Mouse (Mus musculus) heart, embryonic 10.5 days (tissue): Measurements from ENCODE around the gene Cct4. TPM values are rescaled to one million over a fixed set of nuclear protein-coding genes. Genes with fewer than 3 reads are reported as not detected.

ENCODE experiments used
- DNase-seq: peaks from one replicate; pipeline ENCODE4 v3.0.0-alpha.2; 2017; ENCODE audit warnings: low spot score
- H3K27ac ChIP-seq: fragments of 300-500 bp; sonication (generic); 2 replicates; pipeline ENCODE4 v1.5.1; 2016; ENCODE audit warnings: mild to moderate bottlenecking
- H3K27me3 ChIP-seq: fragments of 300-500 bp; sonication (generic); 2 replicates; pipeline ENCODE4 v1.6.1; 2016; ENCODE audit warnings: mild to moderate bottlenecking; ENCODE audit not compliant: poor library complexity, insufficient read depth, severe bottlenecking
- H3K36me3 ChIP-seq: fragments of 300-500 bp; sonication (generic); 2 replicates; pipeline ENCODE4 v1.6.1; 2016; ENCODE audit warnings: mild to moderate bottlenecking, moderate library complexity
- H3K4me1 ChIP-seq: fragments of 300-500 bp; sonication (generic); 2 replicates; pipeline ENCODE4 v1.6.1; 2016; ENCODE audit warnings: mild to moderate bottlenecking
- H3K4me3 ChIP-seq: fragments of 300-500 bp; sonication (generic); 2 replicates; pipeline ENCODE4 v1.5.1; 2016; ENCODE audit warnings: mild to moderate bottlenecking, moderate library complexity
- H3K9me3 ChIP-seq: fragments of 300-500 bp; sonication (generic); 2 replicates; pipeline ENCODE4 v1.6.1; 2016; ENCODE audit warnings: mild to moderate bottlenecking, moderate library complexity
- WGBS: fragments of 180-500 bp; shearing (Covaris S2); methylation state at CpG from one replicate; pipeline ENCODE4 v1.1.7; 2016; 5-methylcytosine and 5-hydroxymethylcytosine counted together
- polyA plus RNA-seq: library from polyadenylated mRNA; unstranded; fragments of >200 nt; fragmentation: Nextera tagmentation; extraction: Ambion mirVana; gene quantifications from 2 replicates; pipeline ENCODE4 v1.2.1, GENCODE M21; 2016

Gene Cct4
- polyA plus RNA-seq, 1 experiment from 2014 or later: 340 TPM

- Histone ChIP-seq H3K27me3 (no peaks in the 10 kb centered on the region), H3K27ac (peak within 1 kb of the TSS; percentile 86), H3K4me1 (peaks cover 9% of the 10 kb centered on the region), H3K36me3 (peaks cover 50% of the 10 kb centered on the region), H3K9me3 (peaks cover 18% of the 10 kb centered on the region), H3K4me3 (peak within 1 kb of the TSS; percentile 64)
- peak; percentile 87 for DNase-seq
- 47% methylated on average over 56 of the region's 56 CpGs for WGBS
Observed at GRCm38 (mm10) chr11:22971835-22972709, 18.2 kb upstream of the Cct4 start, which contains the start of gene Zrsr1. Gene Zrsr1 (plus strand): TSS chr11:22972005.

GRCm38 (mm10) chr11:22972746-22973526 is 17.4 kb upstream of the Cct4 start:
- 48% methylated on average over 44 of the region's 46 CpGs for WGBS
- Histone ChIP-seq H3K4me1 (peaks cover 9% of the 10 kb centered on the region), H3K27me3 (no peaks in the 10 kb centered on the region), H3K4me3 (peak overlapping the region; percentile 64), H3K27ac (peak overlapping the region; percentile 86), H3K9me3 (peaks cover 18% of the 10 kb centered on the region), H3K36me3 (peaks cover 51% of the 10 kb centered on the region)
- DNase-seq: peak; percentile 90

- Histone ChIP-seq H3K9me3 (peaks cover 18% of the 10 kb centered on the region), H3K4me1 (peaks cover 9% of the 10 kb centered on the region), H3K36me3 (peaks cover 52% of the 10 kb centered on the region), H3K4me3 (peak overlapping the region; percentile 64), H3K27me3 (no peaks in the 10 kb centered on the region), H3K27ac (peak overlapping the region; percentile 86)
- DNase-seq: no peak
- WGBS: 49% methylated on average over 14 of the region's 14 CpGs
Observed at GRCm38 (mm10) chr11:22973599-22973998, 16.7 kb upstream of the Cct4 start.

- Histone ChIP-seq H3K27ac (no peak overlapping the region), H3K4me3 (no peak overlapping the region), H3K9me3 (no peaks in the 10 kb centered on the region), H3K27me3 (no peaks in the 10 kb centered on the region), H3K36me3 (peaks cover 36% of the 10 kb centered on the region), H3K4me1 (peaks cover 19% of the 10 kb centered on the region)
- DNase-seq: no peak
- 83% methylated on average over 3 of the region's 3 CpGs for WGBS
Observed at GRCm38 (mm10) chr11:22978215-22978614, 12.1 kb upstream of the Cct4 start.

- WGBS: 86% methylated on average over 1 of the region's 1 CpGs
- Histone ChIP-seq H3K27ac (no peak overlapping the region), H3K4me3 (no peak overlapping the region), H3K27me3 (no peaks in the 10 kb centered on the region), H3K9me3 (no peaks in the 10 kb centered on the region), H3K36me3 (peaks cover 31% of the 10 kb centered on the region), H3K4me1 (peaks cover 19% of the 10 kb centered on the region)
- no peak for DNase-seq
Observed at GRCm38 (mm10) chr11:22978711-22979110, 11.6 kb upstream of the Cct4 start.

- Histone ChIP-seq H3K36me3 (peaks cover 26% of the 10 kb centered on the region), H3K4me1 (peaks cover 15% of the 10 kb centered on the region), H3K27ac (no peak overlapping the region), H3K9me3 (no peaks in the 10 kb centered on the region), H3K4me3 (no peak overlapping the region), H3K27me3 (no peaks in the 10 kb centered on the region)
- DNase-seq: no peak
- WGBS: 87% methylated on average over 1 of the region's 1 CpGs
Observed at GRCm38 (mm10) chr11:22979221-22979620, 11.1 kb upstream of the Cct4 start.

GRCm38 (mm10) chr11:22981041-22981440 is 9.3 kb upstream of the Cct4 start:
- H3K27me3 ChIP-seq: no peaks in the 10 kb centered on the region
- peaks cover 22% of the 10 kb centered on the region for H3K36me3 ChIP-seq
- 32% methylated on average over 4 of the region's 4 CpGs for WGBS
- DNase-seq: no peak
- H3K27ac ChIP-seq: peak overlapping the region; percentile 95; the same call in 1 of the 2 replicates
- peaks cover 10% of the 10 kb centered on the region for H3K4me1 ChIP-seq
- no peaks in the 10 kb centered on the region for H3K9me3 ChIP-seq
- H3K4me3 ChIP-seq: peak overlapping the region; percentile 74

GRCm38 (mm10) chr11:22981543-22981950 is 8.8 kb upstream of the Cct4 start:
- Histone ChIP-seq H3K4me3 (peak overlapping the region; percentile 74), H3K27ac (peak overlapping the region; percentile 95), H3K27me3 (no peaks in the 10 kb centered on the region), H3K36me3 (peaks cover 22% of the 10 kb centered on the region), H3K9me3 (no peaks in the 10 kb centered on the region), H3K4me1 (peaks cover 10% of the 10 kb centered on the region)
- no peak for DNase-seq
- WGBS: 2% methylated on average over 12 of the region's 12 CpGs

GRCm38 (mm10) chr11:22981984-22982757 is 8.1 kb upstream of the Cct4 start, which contains the start of the genes Gm28048 and Commd1:
Gene Gm28048 (minus strand): TSS chr11:22982090.
Gene Commd1 (minus strand): TSS chr11:22982382.
- peak; percentile 95 for DNase-seq

GRCm38 (mm10) chr11:22982846-22983245 is 7.5 kb upstream of the Cct4 start:
- Histone ChIP-seq H3K4me1 (peaks cover 10% of the 10 kb centered on the region), H3K27ac (peak overlapping the region; percentile 95; the same call in 1 of the 2 replicates), H3K36me3 (peaks cover 12% of the 10 kb centered on the region), H3K9me3 (no peaks in the 10 kb centered on the region), H3K27me3 (no peaks in the 10 kb centered on the region), H3K4me3 (peak overlapping the region; percentile 74; the same call in 1 of the 2 replicates)
- WGBS: 70% methylated on average over 6 of the region's 6 CpGs
- DNase-seq: no peak

More at GRCm38 (mm10) chr11:22981984-22982757, 8.1 kb upstream of the Cct4 start, which contains the start of the genes Gm28048 and Commd1:
- H3K4me1 ChIP-seq: peaks cover 10% of the 10 kb centered on the region
- H3K27ac ChIP-seq: peak within 1 kb of the TSS; percentile 95
- no peaks in the 10 kb centered on the region for H3K9me3 ChIP-seq
- WGBS: 3% methylated on average over 42 of the region's 42 CpGs
- no peaks in the 10 kb centered on the region for H3K27me3 ChIP-seq
- peak within 1 kb of the TSS; percentile 74 for H3K4me3 ChIP-seq
- H3K36me3 ChIP-seq: peaks cover 18% of the 10 kb centered on the region

GRCm38 (mm10) chr11:22985510-22985909 is 4.8 kb upstream of the Cct4 start:
- Histone ChIP-seq H3K4me3 (no peak overlapping the region), H3K4me1 (peaks cover 10% of the 10 kb centered on the region), H3K36me3 (no peaks in the 10 kb centered on the region), H3K9me3 (no peaks in the 10 kb centered on the region), H3K27me3 (no peaks in the 10 kb centered on the region), H3K27ac (no peak overlapping the region)
- no peak for DNase-seq
- WGBS: 78% methylated on average over 3 of the region's 3 CpGs

- WGBS: 62% methylated on average over 2 of the region's 2 CpGs
- peaks cover 11% of the 10 kb centered on the region for H3K4me1 ChIP-seq
- DNase-seq: no peak
- H3K4me3 ChIP-seq: no peak overlapping the region
- no peaks in the 10 kb centered on the region for H3K36me3 ChIP-seq
- H3K27me3 ChIP-seq: no peaks in the 10 kb centered on the region
- H3K27ac ChIP-seq: no peak overlapping the region
- H3K9me3 ChIP-seq: no peaks in the 10 kb centered on the region
Observed at GRCm38 (mm10) chr11:22987357-22987756, 3.0 kb upstream of the Cct4 start.
